Mouse (Mus musculus) lung, postnatal 0 days (tissue): Measurements from ENCODE around the gene Hoxa7. TPM values are rescaled to one million over a fixed set of nuclear protein-coding genes. Genes with fewer than 3 reads are reported as not detected.
A peak's percentile ranks its signal among the peaks of the same experiment; 100 is the strongest.

Experiments used
- ATAC-seq: fragments of 200-750 bp; cut with Nextera tagmentation; 2 replicates; pipeline ENCODE4 v1.8.0; 2017; ENCODE audit warnings: moderate library complexity
- DNase-seq: peaks from one replicate; pipeline ENCODE4 v3.0.0-alpha.2; 2016; ENCODE audit warnings: low spot score
- H3K27ac ChIP-seq: fragments of 300-500 bp; sonication (generic); 2 replicates; pipeline ENCODE4 v1.5.1; 2014; ENCODE audit warnings: antibody characterized with exemption, mild to moderate bottlenecking, low read length, mixed read lengths
- H3K27me3 ChIP-seq: fragments of 300-500 bp; sonication (generic); replicated peaks from 2 replicates; pipeline ENCODE4 v1.6.1; 2014; ENCODE audit warnings: low read length, mixed read lengths; ENCODE audit not compliant: insufficient read depth
- H3K36me3 ChIP-seq: fragments of 300-500 bp; sonication (generic); 2 replicates; pipeline ENCODE4 v1.6.1; 2014; ENCODE audit warnings: low read length, mixed read lengths; ENCODE audit not compliant: insufficient read depth
- H3K4me1 ChIP-seq: fragments of 300-500 bp; sonication (generic); 2 replicates; pipeline ENCODE4 v1.6.1; 2014; ENCODE audit warnings: antibody characterized with exemption, low read depth, low read length, mixed read lengths; ENCODE audit not compliant: insufficient read depth
- H3K4me2 ChIP-seq: fragments of 300-500 bp; sonication (generic); replicated peaks from 2 replicates; pipeline ENCODE4 v1.6.1; 2014; ENCODE audit warnings: low read depth, mild to moderate bottlenecking, low read length, moderate library complexity, mixed read lengths
- H3K4me3 ChIP-seq: fragments of 300-500 bp; sonication (generic); 2 replicates; pipeline ENCODE4 v1.5.1; 2014; ENCODE audit warnings: low read depth, low read length
- H3K9ac ChIP-seq: fragments of 300-500 bp; sonication (generic); replicated peaks from 2 replicates; pipeline ENCODE4 v1.6.1; 2014; ENCODE audit warnings: low read depth, mild to moderate bottlenecking
- H3K9me3 ChIP-seq: fragments of 300-500 bp; sonication (generic); 2 replicates; pipeline ENCODE4 v1.6.1; 2016; ENCODE audit warnings: low read length, mixed read lengths
- CTCF ChIP-seq: IDR thresholded peaks from 2 replicates; pipeline ENCODE4 v1.5.1; 2016; ENCODE audit warnings: antibody characterized with exemption, mild to moderate bottlenecking
- EP300 ChIP-seq: IDR thresholded peaks from 2 replicates; pipeline ENCODE4 v1.6.1; 2016; ENCODE audit warnings: antibody characterized with exemption, mild to moderate bottlenecking, control low read depth
- WGBS: fragments of 180-500 bp; shearing (Covaris S2); extraction: QIAGEN DNeasy Blood & Tissue Kit; methylation state at CpG from one replicate; pipeline ENCODE4 v1.1.7; 2014; 5-methylcytosine and 5-hydroxymethylcytosine counted together
- polyA plus RNA-seq: library from polyadenylated mRNA; unstranded; fragments of >200 nt; fragmentation: Nextera tagmentation; extraction: Ambion mirVana; gene quantifications from 2 replicates; pipeline ENCODE4 v1.2.1, GENCODE M21; 2015

Gene Hoxa7
- polyA plus RNA-seq, 1 experiment from 2014 or later, result 8.7 TPM

DNA sequence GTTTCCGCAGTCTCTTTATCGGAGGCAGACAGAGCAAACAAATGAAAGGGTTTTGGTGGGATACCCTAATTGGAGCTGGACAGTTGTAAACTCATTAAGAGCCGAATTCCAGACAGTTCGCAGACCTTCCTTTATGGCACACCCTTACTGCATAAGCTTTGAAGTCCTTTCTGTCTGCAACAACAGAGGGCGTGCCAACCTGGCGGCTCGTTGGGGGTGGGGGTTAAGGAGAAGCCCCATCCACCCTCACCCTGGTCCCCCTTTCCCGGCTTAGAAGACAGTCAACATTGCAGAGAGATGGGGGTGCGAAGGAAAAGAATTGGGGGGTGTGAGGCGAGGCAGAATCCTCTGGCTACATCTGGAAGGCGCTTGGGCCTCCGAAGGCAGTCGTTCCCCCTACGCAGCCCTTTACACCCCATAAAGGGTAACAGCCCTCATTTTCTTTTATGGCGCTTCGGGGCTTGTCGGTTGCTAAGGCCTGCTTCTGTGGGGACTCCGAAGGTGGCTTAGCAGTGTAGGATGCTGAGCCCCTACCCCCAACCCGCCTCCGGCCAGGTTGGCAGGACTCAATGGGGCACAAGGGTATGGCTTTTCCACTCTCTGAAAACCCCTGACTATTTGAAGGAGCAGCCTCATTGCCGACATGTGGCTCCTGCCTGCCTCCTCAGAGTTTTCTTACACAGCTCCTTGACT is 485 bp upstream of the Hoxa7 start:
- Histone ChIP-seq H3K4me1 (peaks cover 5% of the 10 kb centered on the region; the same call in 1 of the 2 replicates), H3K36me3 (no peaks in the 10 kb centered on the region), H3K27me3 (peaks cover 91% of the 10 kb centered on the region), H3K4me2 (peak overlapping the region; percentile 85), H3K27ac (no peak overlapping the region), H3K9me3 (no peaks in the 10 kb centered on the region), H3K4me3 (peak overlapping the region; percentile 52; the same call in 1 of the 2 replicates), H3K9ac (no peak overlapping the region)
- WGBS, result 37% methylated on average over 21 of the region's 21 CpGs
- no peak for DNase-seq
- TF ChIP-seq EP300 (no peak), CTCF (no peak)
- 0 out of 2 replicates have a peak, but pooled peaks have one; percentile 6 for ATAC-seq

DNA sequence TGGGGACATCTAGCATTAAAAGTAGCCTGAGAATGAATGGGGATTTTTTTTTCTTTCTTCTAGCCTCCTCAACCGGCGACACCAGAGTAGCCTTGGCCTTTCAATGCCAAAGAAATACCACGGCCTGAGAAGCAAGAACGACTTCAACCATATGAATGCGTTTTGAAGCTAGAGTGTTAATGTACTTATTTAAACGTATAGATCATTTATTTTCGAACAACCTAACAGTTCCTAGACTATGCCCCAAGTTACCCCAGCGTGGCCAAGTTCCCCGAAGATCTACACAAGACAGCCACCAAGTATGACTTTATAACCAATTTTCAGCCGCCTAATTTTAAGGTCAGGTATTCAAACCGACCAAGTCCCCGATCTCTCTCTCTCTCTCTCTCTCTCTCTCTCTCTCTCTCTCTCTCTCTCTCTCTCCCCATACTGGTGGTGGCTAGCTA is 766 bp downstream of the Hoxa7 start:
- no peak for ATAC-seq
- H3K27me3 ChIP-seq, result peaks cover 90% of the 10 kb centered on the region
- no peak for DNase-seq
- no peaks in the 10 kb centered on the region for H3K36me3 ChIP-seq
- TF ChIP-seq CTCF (no peak), EP300 (no peak)
- 31% methylated on average over 12 of the region's 12 CpGs for WGBS
- no peak overlapping the region for H3K27ac ChIP-seq
- H3K9ac ChIP-seq, result no peak overlapping the region
- peak overlapping the region; percentile 85 for H3K4me2 ChIP-seq
- peak overlapping the region; percentile 52 for H3K4me3 ChIP-seq
- H3K9me3 ChIP-seq, result no peaks in the 10 kb centered on the region
- H3K4me1 ChIP-seq, result peaks cover 10% of the 10 kb centered on the region

DNA sequence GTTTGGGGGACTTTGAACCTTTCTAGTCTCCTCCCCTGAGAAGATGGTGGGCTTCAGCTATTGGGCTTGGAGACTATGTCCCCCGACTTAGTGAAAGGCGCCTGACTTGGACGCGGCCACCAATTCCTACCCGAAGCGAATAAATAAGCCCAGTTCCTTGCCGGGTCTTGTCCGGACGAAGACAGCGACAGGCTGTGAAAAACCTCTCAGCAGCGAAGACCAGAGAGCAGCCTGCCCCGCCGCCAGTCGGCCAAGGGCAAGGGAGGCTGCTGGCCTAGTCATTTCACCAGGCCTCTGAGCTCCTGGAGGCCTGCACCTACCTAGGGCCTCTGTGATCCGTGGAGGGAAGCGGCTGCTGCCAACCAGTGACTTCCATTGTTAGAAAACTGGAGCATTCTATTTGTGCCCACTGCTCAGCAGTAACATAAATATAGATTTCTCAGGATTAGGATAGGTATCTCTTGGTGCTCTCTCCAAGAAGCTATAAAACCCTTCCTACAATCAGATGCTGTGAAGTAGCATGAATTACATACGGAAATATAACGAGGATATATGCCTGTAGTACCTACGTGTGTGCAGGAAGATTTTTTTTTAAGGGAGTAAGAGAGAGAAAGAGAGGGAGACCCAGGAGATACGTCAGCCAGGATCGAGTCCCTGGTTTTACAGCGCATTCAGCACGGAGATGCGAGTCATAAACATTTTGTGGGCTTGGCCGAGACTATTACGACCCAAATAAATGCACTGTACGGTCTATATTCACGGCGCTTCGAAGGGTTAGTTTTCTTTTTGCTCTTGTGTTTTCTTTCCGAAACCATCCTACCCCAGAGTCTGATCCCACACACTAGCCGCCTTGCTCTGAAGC is 1.4 kb downstream of the Hoxa7 start:
- no peak for ATAC-seq
- H3K9me3 ChIP-seq, result no peaks in the 10 kb centered on the region

DNA sequence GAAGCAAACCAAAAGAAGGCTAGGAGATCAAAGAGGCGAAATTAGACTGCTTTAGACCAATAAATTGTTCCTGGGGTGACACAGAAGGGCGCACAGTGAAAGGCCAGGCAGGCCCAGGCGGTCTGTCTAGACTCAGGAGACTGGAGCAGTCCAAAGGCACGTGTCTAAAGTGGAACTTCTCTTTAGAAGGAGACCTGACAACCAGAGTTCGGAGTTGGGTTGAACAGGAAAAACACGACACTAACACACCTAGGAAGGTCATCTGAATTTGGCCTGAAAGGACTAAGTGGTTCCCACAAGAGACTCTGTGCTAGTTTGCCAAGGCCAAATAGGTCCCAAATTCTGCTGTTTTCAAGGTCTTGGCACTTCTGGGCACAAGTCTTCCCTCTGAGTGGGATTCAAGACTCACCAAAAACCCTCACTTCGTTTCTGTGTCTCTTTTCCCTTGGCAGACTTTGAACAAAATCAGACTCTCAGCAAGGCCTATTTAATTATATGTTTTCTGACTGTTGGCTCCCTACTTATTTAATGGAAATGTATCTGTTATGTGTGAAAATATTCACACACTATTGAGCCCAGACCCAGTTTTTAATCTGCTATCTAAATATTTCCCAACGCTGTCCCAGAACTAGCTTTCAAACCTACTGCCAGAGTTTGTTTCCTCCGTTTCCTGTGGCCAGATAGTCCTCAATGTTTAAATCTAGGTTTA is 2.3 kb downstream of the Hoxa7 start:
- DNase-seq (no peak), ATAC-seq (no peak)
- Histone ChIP-seq H3K27me3 (peaks cover 90% of the 10 kb centered on the region), H3K9ac (no peak overlapping the region), H3K27ac (no peak overlapping the region), H3K36me3 (no peaks in the 10 kb centered on the region), H3K9me3 (no peaks in the 10 kb centered on the region), H3K4me3 (no peak overlapping the region), H3K4me1 (peaks cover 10% of the 10 kb centered on the region), H3K4me2 (no peak overlapping the region)
- TF ChIP-seq EP300 (no peak), CTCF (no peak)
- 62% methylated on average over 9 of the region's 9 CpGs for WGBS

More for the DNA sequence above, 1.4 kb downstream of the Hoxa7 start:
- H3K27me3 ChIP-seq, result peaks cover 90% of the 10 kb centered on the region
- peaks cover 10% of the 10 kb centered on the region for H3K4me1 ChIP-seq
- H3K27ac ChIP-seq, result no peak overlapping the region
- H3K4me2 ChIP-seq, result no peak overlapping the region
- H3K36me3 ChIP-seq, result no peaks in the 10 kb centered on the region
- H3K9ac ChIP-seq, result no peak overlapping the region
- TF ChIP-seq CTCF (no peak), EP300 (no peak)
- no peak for DNase-seq
- no peak overlapping the region for H3K4me3 ChIP-seq
- WGBS, result 52% methylated on average over 32 of the region's 32 CpGs

DNA sequence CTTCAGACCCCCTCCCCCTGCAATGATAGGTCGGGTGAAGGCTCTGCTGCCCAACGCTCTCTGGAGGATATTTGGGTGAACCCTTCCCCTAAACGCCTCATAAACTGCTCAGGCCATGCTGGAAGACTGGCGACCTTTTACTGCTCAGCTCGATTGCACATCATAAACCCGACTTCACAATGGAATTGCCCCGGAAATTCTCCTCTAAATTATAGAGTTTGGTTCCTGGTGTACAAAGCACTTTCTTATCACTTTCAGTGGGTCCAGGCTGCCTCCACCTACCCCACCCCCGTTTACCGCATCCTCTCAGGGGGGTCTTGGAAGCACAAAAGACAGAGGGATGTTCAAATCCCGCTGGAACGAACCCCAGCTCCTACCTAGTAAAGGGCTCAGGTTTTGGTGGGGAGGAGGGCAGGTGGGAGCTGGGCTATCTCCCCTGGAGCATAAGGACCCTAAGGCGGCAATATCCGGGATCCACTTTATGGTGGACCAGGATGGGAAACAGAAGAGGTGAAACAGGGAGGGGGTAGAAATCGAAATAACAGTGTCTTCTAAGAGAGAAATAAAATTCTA is 2.9 kb downstream of the Hoxa7 start:
- TF ChIP-seq EP300 (no peak), CTCF (no peak)
- H3K9me3 ChIP-seq, result no peaks in the 10 kb centered on the region
- ATAC-seq (no peak), DNase-seq (no peak)
- WGBS, result 29% methylated on average over 14 of the region's 14 CpGs
- peaks cover 88% of the 10 kb centered on the region for H3K27me3 ChIP-seq
- H3K4me2 ChIP-seq, result no peak overlapping the region
- no peak overlapping the region for H3K9ac ChIP-seq
- H3K4me3 ChIP-seq, result no peak overlapping the region
- H3K36me3 ChIP-seq, result no peaks in the 10 kb centered on the region
- H3K27ac ChIP-seq, result no peak overlapping the region
- H3K4me1 ChIP-seq, result peaks cover 10% of the 10 kb centered on the region
